Mouse (Mus musculus) 416B (cell line): ENCODE measurements around the gene Napsa.

Experiments used
- DNase-seq: peaks from one replicate; pipeline ENCODE4 v3.0.0; 2011; ENCODE audit warnings: low read depth

Napsa gene

DNA sequence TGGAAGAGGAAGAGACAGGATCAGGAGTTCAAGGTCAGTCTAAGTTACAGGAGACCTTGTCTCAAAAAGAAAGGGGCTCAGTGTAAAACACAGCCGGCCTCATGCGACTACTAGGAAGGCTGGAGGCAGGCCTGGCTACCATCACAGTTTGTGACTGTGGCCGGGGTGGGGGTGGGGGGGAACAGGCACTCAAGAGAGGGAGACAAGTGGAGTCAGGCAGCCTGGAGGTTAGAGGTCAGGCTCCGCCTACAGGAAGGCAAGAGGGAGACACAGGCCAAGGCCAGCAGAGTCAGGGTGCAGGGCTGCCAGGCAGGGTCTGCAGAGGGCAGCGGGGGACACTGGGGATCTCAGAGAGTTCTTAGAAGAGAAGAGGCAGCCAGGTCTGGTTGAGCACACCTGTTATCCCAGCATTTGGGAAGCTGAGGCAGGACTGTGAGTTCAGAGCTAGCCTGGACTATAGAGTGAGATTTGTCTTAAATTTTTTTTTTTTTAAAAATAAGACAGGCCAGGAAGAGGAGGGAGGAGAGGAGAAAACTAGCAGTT lies 24.9 kb downstream of the Napsa start:
- DNase-seq, result no peak

DNA sequence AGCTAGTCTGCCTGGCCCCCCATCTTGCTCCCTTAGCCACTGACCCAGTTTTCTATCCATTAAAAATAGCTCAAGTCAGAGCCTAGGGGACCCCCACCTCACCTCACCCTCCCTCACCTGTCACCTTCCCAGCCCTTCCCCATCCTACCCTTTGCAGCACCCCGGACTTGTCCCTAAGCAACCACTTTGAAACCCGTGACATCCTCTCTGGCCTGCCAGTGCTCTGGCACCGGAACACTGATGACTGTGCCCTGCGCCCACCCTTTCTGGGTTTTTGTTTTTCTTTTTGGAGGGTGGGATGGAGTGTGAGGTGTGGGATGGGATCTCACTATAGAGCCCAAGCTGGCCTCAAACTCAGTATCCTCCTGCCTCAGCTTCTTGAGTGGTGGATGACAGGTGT lies 25.5 kb downstream of the Napsa start:
- DNase-seq, result no peak

DNA sequence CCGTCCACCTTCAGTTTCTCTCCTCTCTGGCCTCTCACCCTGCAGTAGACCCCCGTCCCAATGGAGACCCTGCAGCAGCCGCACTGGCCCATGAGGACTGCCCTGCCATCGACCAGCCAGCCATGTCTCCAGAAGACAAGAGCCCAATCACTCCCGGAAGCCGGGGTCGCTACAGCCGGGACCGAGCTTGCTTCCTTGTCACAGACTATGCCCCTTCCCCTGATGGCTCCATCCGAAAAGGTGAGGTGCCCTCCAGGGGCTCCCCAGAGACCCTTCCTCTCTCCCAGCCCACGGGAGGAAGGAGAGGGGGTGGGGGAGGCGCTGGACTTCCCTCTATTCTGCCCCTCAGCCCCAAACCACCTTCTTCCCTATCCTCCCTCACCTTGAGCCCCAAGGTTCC lies 26.2 kb downstream of the Napsa start:
- DNase-seq, result no peak

DNA sequence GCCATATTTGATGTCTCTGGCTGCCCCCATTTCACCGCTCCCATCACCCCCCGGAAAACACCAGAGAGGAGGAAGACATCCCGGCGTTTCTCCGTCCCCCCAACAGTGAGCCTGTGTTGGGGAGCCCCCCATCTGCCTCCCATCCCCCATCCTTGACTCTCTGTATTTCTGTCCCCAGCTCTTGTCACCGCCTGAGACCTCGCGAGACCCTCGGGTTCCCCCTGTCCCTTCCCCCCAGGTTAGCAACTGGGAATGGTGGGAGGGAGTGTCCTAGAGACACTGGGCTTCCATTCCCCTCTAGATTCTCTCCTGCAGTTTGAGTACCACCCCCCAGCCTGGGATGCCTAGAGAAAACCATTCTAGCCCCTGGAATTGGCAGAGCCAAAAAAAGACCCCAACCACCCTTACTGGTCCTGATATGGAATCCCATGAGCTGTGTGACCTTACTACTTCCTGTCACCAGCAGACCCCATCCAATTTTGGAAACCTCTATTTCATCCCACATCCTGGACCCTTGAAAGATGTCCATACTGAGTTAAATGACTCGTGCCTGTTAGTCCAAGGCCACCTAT lies 28.6 kb downstream of the Napsa start:
- no peak for DNase-seq

DNA sequence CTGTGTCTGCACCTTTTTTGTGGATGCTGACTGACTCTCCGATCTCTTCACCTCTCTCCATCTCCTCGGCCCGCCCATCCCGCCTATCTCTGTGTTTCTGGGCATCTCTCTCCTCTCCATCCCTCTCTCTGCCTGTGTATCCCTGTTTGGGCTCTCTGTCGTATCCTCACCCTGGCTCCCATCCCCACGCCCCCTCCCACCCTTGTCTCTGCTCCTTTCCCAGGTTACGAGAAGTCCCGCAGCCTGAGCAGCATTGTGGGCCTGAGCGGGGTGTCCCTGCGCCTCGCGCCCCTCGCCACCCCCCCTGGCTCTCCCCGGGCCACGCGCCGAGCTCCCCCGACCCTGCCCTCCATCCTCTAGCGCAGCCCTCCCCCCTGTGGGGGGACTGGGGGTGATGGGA lies 29.5 kb downstream of the Napsa start:
- DNase-seq, result no peak

DNA sequence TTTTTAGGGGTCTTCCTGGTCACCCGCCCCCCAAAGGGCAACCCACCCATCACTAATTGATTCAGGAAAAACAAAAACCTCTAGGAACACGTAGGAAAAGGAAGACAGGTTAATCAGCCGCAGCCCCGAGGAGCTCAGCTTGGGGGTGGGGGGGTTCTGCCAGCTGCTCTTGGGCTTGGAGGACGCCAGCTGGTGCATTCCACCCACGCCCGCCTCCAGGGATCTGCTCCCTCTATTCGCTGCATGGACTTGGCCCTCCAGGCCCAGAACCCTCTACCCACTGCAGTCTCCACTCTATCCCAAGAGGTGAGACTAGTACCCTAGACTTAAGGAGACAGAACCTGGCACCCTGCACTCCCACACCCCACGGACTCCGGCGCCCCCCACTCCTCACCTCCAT lies 30.3 kb downstream of the Napsa start:
- no peak for DNase-seq

DNA sequence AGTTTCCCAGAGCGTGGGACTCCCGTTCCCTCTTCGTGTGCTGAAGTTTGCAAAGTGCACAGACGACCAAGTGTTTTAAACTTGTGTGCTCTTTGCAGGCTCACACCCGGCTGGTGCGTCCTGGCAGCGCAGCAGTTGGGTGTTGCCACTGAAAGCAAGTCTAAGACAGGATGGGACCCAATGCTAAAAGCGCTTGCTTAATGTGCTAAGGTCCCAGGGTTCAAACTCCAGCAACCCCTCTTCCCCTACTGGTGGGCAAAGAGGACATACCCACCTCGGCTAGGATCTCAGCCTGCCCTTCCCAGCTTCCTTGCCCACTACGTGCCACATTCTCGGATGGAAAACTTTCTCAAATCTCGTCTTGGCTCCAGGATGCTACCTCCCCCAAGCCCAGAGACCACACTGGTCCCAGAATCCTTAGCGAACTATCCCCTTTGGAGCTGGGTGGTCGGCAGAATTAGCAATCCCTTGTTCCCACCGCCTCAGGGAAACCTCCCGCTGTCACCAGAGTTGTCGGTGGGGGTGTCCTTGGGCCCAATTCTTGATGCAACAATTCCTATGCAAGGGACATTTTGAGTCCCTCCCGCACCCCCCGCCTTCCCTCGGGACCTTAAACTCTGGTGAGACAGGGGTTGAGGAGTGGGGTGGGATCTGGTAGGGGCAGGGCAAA lies 31.1 kb downstream of the Napsa start:
- no peak for DNase-seq

DNA sequence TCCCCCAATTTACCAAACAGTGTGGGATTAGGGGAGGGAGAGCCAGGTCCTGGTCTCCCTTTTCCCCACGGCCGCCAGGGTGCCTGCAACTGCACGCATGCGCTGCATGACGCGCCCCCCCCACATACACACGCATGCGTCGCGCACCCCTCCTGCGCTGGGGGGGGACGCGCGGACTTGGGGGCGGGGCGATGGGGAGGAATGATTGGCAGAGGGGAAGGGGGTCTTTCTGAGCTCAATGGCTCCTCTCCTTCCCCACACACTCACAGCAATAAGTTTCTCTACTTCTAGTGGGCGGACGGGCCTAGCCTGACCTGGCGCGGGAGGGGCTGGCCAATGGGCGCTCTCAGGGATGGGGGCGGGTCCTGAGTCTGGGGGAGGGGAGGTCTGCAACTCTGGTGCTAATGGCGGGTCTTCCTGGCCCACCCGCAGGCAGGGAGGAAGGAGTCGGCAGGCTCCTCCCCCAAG lies 32.0 kb downstream of the Napsa start:
- DNase-seq, result no peak

DNA sequence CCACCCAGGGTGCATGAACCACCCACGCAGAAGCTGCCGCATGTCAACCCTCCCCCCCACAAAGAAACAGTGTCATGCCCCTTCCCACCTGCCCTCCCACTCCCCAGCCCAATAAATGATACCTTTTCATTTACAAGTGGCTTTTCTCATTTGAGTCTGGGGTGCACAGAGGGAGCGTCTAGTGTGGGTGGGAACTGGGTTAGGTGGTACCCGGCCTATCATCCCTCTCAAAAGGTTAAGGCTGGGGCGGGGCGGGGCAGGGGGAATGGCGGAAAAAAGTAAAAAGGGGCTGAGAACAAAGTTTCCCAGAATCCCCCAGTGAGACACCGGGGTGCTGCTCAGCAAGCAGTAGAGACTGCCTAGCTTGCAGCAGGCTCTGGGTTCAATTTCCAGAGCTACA lies 32.4 kb downstream of the Napsa start:
- DNase-seq, result no peak

DNA sequence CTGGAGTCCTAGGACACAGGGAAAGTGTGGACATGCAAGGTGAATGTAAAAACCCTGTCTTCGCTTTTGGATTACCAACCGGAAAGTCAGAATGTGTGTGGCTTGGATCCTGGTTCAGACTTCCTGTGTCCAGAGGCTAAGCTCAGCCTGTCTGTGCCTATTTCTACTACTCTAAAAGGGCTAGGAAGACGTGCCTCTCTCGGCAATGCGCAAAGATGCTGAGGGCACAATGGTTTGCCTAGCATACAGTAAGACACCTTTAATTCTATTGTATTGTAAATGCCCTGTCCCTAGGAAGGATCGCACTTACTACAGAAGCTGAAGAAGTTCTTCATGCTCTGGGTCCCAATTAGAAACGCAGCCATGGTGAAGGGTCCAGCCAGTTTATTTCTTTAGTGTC lies 33.3 kb downstream of the Napsa start:
- no peak for DNase-seq

DNA sequence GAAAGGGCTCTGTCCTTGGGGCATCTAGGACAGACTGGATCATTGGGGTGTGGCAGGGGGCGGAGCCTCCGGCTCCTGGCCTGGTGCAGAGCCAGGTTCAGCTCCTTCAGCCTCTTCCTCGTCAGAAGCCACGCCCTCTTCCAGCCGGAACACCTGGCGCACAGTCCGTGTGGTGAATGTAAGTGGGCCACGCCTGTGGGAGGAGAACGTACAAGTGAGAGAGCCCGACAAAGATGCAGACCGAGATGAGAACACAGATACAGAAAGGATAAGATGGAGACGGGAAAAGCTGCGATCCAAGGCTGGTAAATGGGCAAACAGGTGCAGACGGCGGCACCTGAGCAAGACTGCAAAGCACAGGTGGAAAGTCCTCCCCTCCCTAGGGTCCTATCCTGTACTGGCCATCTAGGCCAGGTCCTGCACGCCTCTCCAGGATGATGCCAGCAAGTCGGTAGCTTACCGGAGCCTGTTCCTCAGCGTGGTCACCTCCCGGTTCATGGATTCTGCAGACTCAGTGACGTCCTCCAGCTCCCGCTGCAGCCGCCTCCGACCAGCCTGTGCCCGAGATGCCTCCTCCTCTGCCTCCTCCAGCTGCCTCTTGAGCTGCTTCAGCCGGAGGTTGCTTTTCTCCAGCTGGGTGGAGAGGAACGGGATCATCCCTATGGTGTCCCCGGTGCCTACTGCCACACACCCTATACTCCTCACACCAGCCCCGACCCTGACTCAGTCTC lies 34.2 kb downstream of the Napsa start:
- no peak for DNase-seq

DNA sequence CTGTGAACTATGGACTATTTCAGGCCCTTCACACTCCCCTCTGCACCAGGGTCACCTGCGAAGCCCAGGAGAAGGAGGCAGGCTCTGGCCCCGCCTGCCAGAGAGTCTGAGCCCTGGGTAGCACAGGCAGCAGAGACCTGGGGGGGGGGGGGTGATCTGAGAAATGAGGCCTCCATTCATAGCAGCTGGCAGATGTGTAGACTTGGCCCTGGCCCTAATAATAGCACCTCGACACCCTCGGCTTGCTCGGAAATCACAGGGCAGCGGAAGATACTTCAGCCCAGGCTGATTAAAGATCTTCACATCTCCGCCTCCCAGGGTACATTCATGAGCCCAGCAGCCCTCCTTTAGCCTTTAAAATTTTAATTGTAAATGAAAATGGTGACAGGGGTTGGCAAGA lies 40.0 kb downstream of the Napsa start:
- DNase-seq, result no peak

DNA sequence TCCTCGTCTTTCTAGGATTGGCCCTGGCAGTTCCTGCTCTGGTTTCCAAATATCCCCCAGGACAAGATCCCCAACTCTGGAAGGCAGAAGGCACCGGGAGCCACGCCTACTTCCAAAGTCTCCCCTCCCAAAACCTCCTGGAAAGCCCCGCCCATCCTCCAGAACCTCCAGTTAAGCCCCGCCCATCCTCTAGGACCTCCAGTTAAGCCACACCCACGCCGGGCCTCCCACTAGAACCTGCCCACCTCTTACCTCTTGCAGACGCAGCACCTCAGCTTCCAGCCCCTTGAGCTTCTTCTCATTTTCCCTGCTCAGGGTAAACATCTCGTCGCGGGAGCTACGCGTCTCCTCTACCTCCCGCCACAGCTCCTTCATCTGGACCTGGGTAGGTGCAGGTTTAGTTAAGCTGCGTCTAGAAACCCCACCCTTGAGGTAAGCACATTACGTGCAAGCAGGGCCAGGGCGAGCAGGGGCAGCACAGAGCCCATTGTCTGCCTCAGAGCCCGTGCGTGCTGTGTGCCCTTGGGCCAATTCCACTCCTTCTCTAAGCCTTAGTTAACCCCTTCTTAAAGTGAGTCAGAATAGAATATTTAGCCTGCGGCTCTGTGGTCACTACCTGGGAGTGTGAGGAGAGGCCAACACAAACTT lies 42.0 kb downstream of the Napsa start:
- DNase-seq, result no peak

DNA sequence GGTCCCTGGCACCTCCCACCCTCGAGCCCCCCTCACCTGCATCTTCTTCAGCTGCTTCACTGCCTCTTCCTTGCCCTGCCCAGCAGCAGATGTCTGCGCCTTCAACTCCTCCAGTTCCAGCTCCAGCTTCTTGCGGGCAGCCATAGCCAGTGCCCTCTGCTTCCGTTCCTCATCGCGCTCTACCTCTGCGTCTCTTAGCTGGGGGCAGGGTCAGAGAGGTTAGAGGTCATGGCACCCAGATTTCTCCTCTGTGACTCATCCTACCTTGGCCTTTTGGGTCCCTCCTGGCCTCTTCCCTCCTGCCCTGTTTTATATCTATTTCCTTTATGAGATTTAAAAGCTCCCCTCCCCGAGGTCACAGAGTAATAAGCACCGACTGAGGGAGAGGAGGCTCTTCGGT lies 43.1 kb downstream of the Napsa start:
- no peak for DNase-seq

DNA sequence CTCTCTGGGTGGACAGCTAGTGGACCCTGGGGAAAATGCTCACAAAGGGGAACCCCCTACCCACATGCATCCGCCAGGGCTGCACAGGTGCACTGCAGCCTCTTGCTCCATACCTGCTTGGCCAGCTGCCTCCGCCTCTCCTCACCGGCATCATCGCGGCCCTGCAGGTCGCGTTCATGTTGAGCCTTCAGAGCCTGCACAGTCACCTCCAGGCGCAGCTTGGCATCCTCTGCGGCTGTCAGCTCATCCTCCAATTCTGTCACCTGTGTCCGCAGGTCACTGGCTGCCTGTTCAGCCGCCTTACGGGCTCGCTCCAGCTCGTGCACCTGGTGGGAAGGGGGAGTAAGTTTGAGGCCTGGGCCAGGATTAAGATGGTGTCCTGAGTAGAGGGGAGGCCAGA lies 43.8 kb downstream of the Napsa start:
- DNase-seq, result no peak

DNA sequence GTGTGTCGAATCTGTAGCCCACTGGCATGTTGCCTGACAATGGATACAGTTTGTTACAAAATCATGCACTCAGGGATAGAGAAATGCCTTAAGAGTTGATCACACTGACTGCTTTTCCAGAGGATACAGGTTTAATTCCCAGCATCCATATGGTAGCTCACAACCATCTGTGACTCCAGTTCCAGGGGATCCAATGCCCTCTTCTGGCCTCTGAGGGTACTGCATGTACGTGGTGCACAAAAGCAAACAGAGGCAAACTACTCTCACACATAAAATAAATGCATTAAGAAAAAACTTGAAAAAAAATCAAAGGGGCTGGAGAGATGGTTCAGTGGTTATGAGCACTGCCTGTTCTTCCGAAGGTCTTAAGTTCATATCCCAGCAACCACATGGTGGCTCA lies 44.9 kb downstream of the Napsa start:
- DNase-seq, result peak; percentile 10

DNA sequence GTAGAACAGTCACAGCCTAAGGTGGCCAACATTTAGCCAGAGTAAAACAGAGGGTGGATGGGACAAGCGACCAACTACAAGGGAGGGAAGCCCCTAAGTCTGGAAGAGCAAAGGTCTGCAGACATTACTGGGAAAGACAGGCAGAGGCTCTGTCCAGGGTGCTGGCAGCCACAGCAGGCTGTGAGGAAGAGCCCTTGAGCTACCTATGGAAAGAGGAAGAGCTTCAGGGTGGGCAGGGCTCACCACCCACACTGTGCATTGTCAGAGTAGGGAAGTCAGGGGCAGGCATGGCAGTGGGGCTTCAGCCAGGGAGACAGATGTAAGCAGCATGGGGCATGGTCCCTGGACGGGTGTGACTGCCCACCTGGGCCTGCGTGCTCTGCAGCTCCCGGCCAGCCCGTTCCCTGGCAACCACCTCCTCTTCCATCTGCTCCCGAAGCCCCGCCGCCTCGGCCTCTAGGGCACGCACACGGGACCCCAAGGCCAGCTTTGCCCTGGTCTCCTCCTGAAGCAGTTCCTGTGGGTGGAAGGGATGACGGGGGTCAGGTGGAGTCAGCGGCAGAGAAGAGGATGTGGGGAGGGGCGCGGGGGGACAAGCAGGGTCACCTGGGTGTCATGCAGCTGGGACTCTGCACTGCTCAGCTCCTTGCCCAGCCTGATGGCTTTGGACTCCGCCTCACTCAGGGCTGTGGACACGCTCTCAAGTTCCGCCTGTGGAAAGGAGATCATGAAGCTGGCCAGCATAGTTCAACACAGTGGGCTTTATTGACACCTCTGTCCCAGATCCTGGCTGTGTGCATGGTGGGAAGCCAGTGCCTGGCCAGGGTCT lies 51.7 kb downstream of the Napsa start:
- DNase-seq, result peak; percentile 46

DNA sequence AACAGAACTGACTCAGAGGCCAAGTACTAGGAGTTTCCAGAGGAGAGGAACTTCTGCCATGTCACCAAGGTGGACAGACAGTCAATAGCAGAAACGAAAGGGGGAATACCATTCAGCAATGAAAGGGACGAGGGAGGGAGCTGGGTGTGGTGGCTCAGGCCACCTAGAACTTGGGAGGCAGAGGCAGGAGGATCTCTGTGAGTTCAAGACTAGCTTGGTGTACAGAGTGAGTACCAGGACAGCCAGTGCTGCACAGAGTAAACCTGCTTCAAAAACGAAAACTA lies 52.3 kb downstream of the Napsa start:
- DNase-seq, result no peak

DNA sequence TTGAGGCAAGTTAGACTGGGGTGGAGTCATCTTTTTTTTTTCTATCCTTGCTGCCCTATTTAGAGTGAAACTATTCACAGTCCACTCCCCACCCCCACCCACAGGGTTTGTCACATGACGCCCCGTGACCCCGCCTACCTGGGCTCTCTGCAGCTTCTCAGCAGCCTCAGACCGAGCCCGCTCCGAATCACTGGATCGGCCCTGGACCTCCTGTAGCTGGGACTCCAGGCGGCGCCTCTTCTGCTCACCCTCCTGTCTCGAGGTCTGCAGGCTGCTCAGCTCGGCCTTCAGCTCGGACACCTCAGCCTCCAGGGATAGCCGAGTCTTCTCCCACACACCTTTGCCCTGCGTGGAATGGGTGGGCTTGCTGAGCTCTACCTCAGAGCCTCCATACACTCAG lies 52.6 kb downstream of the Napsa start:
- DNase-seq, result no peak

DNA sequence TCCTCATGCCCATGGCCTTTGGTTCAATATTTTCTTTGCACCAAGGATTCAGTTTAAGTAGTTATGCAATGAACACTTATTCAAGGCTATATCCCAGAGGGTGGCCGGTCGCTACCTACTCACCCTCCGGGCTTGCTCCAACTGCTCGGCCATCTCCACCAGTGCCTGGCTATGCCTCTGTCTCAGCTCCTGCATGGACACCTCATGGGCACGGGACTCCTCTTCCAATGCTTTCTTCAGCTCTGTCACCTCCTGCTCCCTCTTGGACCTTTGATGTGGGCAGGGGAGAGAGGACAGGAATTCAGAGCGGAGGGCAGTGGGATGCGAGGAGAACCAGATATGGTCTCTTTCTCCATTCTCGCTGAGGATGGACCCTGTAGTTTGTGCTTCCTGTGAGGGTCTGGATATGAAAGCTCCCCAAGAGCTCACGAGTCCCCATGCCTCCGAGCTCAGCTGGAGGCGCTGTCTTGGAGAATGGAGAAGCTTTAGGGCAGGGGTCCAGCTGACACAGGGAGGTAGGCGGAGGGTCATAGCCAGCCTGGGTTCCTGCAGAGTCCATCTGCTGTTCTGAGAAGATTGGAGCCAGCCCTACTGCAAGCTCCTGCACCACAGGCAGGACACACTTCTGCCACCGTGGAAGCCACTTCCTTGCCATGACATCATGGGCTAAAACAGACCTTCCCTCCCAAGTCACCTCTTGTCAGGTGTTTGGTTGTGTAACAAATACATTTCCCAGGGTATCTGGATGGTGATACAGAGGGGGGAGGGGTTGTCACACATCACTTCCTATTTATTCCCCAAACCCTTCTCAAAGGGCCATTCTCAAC lies 53.3 kb downstream of the Napsa start:
- DNase-seq, result peak; percentile 60

DNA sequence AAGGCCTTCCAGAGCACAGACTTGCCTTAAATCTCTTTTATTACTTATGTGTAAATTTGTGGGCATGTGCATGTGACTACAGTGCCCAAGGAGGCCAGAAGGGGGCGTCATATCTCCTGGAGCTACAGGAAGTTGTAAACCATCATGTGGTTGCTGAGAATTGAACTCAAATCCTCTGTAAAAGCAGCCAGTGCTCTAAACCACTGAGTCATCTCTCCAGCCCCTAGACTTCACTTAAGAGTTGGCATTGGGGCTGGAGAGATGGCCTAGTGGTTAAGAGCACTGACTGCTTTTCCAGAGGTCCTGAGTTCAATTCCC lies 53.8 kb downstream of the Napsa start:
- peak; percentile 54 for DNase-seq
